Mouse (Mus musculus): ENCODE measurements at regions not wholly inside any gene's neighbourhood (a gene's known extent, or its start where the extent isn't known, plus 50 kb on each side); places are given as distances from the start of the nearest gene placed in this dataset.

DNA sequence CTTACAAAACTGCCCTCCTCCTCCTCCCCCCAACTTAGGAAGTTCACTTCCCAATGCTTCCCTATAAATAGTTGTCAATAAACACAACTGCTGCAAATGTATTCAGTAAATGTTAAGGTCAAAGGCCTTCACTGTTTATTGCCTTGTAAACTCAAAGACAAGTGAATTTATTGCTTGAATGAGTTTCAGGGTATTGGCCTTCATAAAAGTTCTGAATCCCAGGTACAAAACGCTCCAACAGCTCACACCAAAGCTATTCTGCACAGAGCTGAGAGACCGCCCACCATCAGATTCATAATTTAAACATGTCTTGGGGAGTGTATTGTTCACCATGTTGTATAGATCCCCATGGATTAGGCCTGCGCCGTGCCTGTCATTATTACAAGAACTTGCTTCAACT lies 53.9 kb upstream of the Cdkn3 start:
- no peak for DNase-seq

GRCm38 (mm10) chr14:46704316-46704751 lies 56.0 kb upstream of the Cdkn3 start:
- DNase-seq: no peak

DNA sequence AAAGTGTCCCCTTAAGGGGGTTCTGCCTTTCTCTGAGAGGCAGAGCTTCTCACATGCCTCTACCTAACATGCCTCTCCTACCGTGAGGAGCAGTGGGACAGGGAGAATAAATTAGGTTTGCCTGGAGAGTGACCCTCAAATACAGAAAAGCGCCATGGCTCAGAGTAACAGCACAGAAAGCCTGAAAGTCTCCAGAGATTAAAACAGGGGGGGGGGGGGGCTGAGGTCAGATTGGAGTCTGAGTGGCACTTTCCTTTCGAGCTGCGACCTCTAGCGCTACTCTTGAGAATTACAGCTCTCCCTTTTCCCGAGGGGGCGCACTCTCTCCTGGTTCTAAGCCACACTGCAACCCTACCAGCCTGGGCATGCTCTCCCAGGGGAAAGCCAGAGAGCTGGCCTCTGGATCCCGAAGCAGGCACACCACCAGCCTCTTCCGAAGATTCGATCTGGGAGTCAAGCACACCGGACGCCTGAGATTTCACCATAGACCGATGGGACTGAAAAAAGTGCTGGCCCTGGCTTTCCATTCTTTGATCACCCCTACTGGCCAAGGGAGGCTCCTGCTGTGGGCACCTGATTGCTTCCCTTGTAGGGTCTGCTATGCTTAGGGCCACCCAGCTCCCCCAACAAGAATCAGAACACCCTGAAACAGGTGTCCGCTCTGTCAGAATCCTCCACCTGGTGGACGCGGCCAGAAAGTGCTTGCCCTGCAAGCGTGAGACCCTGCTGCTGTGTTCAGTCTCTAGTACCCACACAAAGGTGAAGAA lies 57.5 kb upstream of the Cdkn3 start:
- DNase-seq: peak; percentile 6

GRCm38 (mm10) chr14:46692571-46692970 lies 67.8 kb upstream of the Cdkn3 start:
- no peak for DNase-seq

DNA sequence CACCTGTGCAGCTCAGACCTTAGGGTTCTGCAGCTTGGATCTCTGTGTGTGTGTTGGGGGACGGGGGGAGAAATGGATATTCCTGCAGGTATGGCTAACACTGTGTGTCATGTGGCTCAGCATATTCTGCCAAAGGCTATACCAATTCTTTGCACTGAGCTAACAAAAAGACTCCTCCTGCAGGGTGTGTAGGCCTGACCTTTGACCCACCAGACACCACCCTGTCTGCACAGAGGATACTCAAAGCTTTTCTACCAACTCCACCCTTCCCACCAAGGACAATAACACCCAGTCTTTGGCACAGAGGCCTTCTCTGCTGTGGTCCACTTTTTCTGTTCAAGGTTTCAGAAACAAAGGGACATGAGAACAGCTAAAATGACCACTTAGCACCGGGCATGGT lies 68.3 kb upstream of the Cdkn3 start:
- DNase-seq: no peak

DNA sequence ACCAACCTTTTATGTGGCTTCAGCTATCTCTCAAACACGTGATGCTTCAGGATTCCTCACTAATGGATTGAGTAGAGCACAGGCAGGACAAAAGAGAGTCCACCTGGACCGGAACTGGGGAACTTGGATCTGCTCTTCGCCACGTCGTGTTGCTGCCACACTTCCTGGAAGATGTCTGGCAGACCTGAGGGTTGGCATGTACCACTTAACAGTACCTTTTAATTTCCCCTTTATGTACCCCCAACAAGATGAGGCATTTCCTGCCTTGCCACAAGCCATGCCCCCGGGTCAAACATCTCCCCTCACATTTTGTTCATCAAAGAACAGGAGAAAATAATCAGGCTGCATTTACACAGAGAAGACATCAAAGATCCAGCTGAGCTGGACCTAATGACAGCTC lies 77.6 kb upstream of the Cdkn3 start:
- no peak for DNase-seq

DNA sequence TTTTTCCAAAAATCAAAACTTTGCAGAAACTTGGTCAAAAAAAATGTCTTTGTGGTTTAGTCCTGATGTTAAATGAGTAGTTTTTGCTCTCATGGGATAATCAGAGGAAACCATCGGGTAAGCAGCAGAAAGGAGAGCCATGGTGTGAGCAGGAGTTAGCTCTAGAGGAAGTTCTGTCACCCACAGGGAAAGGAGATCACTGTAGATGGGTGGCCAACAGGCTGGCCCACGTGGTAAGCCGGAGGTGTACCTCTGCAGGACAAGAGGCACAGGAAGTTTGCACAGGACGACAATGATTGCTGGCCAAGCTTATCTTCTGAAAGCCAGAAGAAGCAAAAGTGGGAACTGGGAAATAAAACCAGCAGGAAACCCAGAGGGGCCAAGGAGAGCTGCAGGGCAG lies 81.4 kb upstream of the Cdkn3 start:
- no peak for DNase-seq

GRCm38 (mm10) chr14:46671482-46672225 lies 88.7 kb upstream of the Cdkn3 start:
- DNase-seq: no peak

- no peak for DNase-seq
These were observed 89.3 kb upstream of the Cdkn3 start for GRCm38 (mm10) chr14:46671062-46671461.

DNA sequence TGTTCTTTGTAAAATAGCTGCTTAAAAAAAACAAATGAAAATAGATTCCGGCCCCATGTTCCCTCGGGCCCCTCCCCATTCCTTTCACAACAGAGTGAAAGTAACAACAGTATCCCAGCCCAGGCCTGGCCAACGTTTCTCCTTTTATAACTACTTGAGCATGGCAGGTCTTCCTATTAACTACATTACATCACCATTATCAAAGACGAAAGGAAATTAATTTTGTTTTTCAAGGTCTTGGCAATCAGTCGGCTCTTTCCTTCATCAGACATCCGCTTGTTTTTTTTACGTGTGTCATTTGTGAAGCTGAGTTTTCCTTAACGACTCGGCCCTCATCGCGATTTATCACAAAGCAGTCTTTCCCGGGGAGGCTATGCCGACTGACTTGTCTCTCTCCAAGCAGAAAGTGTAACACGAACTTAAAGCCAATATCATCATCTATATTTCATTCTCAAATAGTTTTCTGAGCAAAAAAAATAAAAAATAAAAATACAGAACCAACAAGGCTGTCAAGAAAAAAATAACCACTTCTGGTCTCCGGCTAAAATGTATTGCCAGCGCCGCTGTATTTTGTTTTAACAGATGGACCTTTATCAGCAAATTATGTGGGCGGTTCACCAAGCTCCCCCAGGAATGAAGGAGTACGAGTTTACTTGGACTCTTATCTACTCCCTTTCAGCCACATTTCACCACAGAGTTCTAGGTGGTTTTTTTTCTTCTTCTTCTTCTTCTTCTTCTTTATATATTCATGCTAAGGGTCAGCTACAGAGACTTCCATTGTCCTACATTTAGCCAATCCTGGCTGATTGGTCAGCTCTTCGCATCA lies 89.9 kb upstream of the Cdkn3 start:
- DNase-seq: no peak

DNA sequence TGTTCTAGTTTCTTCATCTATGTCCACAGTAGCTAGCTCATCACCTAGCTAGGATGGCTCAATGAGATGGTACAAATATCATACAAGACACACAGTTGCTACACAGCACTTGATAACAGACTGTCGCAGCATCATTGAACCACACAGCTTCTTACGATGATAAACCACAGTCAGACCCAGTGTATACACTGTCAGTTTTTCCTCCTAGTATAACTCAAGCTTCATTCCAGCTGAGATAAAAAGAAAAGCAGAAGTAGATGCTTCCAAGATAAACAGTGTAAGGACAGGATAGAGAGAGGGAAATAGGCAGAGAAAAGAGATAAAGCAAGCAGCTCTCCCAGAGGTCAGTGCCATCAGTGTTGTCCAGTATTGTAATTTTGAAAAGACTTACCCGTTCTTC lies 92.1 kb upstream of the Cdkn3 start:
- no peak for DNase-seq

DNA sequence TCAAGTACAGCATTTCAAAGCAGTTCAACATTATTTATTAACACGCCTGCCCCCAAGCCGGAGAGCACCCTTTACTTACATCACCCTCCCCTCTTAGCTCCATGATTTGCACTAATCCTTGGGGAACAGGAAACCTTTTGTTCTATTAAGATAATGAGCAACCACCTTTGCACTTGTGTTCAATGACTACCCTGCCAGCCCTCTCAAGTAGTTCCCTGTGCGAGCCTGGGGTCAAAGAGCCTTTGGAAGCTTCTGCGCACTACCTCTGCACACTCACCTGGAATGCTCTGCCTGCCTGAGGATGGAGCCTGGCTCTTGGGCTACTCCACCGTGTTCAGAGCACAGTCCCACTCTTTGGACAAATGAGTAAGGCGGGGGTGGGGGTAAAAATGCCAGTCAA lies 96.0 kb upstream of the Cdkn3 start:
- no peak for DNase-seq

DNA sequence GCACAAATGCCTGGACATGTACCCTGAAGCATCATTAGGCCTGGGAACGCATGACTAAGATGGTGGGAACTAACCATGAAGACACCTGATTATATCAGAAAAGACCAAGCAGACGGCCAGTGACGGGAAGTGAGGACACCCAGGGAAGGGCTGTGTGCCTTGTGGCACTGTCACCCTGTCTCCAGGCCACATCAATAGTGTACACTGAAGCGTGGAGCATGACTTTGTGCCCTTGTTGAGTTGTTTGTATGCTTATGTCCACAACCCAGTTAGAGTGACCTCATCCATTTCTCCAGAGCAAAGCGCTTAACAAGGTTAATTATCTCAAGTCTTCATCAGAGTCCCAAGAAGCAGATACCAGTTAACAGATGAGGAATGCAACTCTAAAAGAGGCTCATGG lies 96.8 kb upstream of the Cdkn3 start:
- DNase-seq: no peak

GRCm38 (mm10) chr14:46661792-46662545 lies 98.4 kb upstream of the Cdkn3 start:
- no peak for DNase-seq

DNA sequence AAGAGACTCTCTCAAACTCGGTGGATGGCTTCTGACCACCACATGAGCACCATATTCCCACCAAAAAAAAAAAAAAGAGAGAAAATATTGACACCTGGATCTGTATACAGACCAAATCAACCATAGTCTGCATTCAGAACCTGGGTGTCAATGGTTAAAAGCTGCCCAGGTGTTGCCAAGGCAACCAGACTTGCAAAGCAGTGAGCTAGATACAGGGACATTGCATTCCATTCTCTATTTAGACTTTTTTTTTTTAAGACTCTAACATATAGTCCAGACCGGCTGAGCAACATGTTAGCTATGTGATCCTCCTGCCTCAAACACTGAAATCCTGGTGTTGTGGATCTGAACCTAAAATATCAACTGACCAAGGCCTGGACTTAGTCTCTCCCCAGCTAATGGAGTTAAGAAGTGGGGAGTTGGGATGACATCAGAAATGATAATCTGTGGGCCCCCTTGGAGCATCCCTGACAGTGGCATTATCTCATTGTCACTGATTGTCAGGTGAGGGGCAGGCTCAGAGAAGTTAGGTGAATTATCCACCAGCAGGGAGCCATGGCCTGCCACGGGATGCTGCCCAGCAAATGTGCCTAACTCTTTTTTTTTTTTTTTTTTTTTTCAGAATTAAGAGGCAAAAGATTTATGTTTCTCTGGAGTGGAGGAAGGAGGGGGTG lies 99.1 kb upstream of the Cdkn3 start:
- no peak for DNase-seq

GRCm38 (mm10) chr14:46659365-46659764 lies 101.0 kb upstream of the Cdkn3 start:
- no peak for DNase-seq

DNA sequence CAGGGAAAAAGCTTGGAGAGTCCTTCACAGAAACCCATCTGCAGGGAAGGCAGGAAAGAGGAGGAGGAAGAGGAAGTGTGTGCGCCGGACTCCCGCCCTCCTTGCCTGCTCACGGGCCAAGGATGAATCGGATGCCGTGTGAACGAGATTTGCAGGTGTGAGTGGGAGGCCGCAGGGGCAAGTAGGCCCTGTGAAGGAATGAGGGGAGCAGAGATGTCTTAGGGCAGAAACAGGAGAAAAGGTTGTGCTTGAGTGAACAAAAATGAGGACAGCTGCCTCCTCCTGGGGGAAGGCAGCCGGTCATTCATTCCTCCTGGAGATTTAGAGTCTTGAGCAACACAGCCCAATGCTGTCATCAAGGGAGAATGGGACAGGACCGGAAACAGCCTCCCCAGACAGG lies 104.1 kb upstream of the Cdkn3 start:
- no peak for DNase-seq

GRCm38 (mm10) chr14:46647319-46647974 lies 112.9 kb upstream of the Cdkn3 start:
- no peak for DNase-seq

DNA sequence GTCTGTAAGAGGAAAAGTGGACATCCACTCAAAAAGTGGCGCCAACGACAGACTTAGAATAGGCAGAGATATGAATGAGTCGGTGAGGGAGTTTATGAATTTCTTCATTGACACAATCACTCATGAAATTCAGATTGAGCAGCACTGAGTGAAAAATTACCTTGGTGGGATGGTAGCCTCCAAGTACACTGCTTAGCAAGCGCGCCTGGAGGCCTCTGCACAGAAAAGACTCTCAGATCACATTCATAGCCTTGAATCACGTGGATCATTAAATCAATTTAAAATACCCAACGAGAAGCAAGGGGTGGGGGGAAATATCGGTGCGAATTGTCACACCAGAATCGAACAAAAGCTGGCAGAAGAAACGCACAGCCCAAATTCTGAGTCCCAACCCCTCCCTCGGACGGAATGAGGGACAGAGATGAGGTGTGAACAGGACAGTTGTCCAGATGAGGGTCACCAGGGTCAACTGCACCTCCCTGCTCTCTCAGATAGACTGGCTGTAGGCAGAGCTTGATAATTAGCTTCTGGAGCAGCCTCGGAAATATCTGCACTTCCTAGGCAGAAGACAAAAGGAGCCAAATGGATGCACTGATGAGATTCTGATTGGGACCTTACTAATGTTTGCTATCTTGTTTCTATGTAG lies 113.5 kb upstream of the Cdkn3 start:
- no peak for DNase-seq

- no peak for DNase-seq
These were observed 121.1 kb upstream of the Cdkn3 start for GRCm38 (mm10) chr14:46639116-46639826.

GRCm38 (mm10) chr14:46638516-46638915 lies 121.8 kb upstream of the Cdkn3 start:
- DNase-seq: no peak

All from cerebellum, adult 8-10 months (tissue).